Mouse (Mus musculus): Measurements from ENCODE around the gene Oxt.

DNA sequence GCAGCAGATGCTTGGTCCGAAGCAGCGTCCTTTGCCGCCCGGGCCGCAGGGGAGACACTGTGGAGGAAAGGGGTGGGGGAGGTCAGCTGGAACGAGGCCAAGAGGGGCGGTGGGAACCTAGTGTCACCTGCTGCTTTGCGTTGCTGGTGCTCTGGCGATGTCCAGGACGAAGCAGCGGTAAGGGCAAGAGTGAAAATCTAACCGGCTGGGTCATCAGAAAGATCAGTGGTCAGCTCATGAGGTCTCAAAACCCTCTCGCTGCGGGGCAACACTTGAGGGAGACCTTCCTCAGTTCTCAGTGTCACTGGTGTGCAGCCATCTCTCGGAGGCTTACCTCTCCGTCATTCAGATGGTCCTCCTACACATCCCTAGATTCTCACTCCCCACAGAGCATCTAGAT, 5.2 kb downstream of the Oxt start:
- no peak for TF ChIP-seq CTCF (IDR thresholded peaks at IDR 0.05; ENCODE audit: extremely low read depth, insufficient read depth, insufficient read length, insufficient replicate concordance)
- TF ChIP-seq POLR2A (IDR thresholded peaks at IDR 0.05; ENCODE audit: low read depth, low read length), result no peak
